7 mouse cellular contexts compared by ENCODE assay signal in genomic region chr9:108648611-108649560, GRCm38 (mm10). TPM values are rescaled to one million over a fixed set of nuclear protein-coding genes. Genes with fewer than 3 reads are reported as not detected.
DNase-seq lines count a peak whose midpoint lies in the region; ATAC-seq lines count a peak whose summit lies in the region.

Gene Arih2, minus strand, starts transcription at chr9:108649386.

- DNase-seq in adrenal gland, adult 2 months: peak; percentile 95
- peak; percentile 88 for DNase-seq in embryo, embryonic 11.5 days (ENCODE audit: low read depth, low spot score)
- DNase-seq in gastrocnemius, postnatal 4 days (ENCODE audit: low spot score in 2 of 2): peak; percentile 79 to 92
- peak; percentile 93 to 95 for DNase-seq in left cerebral cortex, postnatal 36 days (ENCODE audit: low spot score in 2 of 2)
- peak; percentile 99 for DNase-seq in midbrain, embryonic 11.5 days (ENCODE audit: low spot score, missing footprints)
- peak; percentile 92 for DNase-seq in skeletal muscle tissue, adult 2 months (ENCODE audit: low read depth, low spot score)

- H3K4me1 ChIP-seq in intestine, embryonic 16.5 days (ENCODE audit: control insufficient read depth, insufficient read depth, low read length): peaks cover 16% of the 10 kb centered on the region; the same call in 1 of the 2 replicates
- H3K4me1 ChIP-seq in midbrain, embryonic 11.5 days (ENCODE audit: control insufficient read depth, insufficient read depth, low read length): peaks cover 12% of the 10 kb centered on the region

- peak; percentile 99 for ATAC-seq in intestine, embryonic 16.5 days
- ATAC-seq in midbrain, embryonic 11.5 days (ENCODE audit: low FRiP score): peak; percentile 97

- intact Hi-C loops in left cerebral cortex, postnatal 36 days (cut with DNase I): loop anchor here (2.0 kb wide), 1 partner anchor 82 kb away; the partner anchor contains the start of gene Ndufaf3

- H3K36me3 ChIP-seq in intestine, embryonic 16.5 days (ENCODE audit: control insufficient read depth, insufficient read depth, low read length): no peaks in the 10 kb centered on the region
- H3K36me3 ChIP-seq in midbrain, embryonic 11.5 days (ENCODE audit: control insufficient read depth, insufficient read depth, low read length): no peaks in the 10 kb centered on the region

- peak within 1 kb of the TSS; percentile 97 for H3K4me3 ChIP-seq in intestine, embryonic 16.5 days (ENCODE audit: low read length)
- H3K4me3 ChIP-seq in midbrain, embryonic 11.5 days (ENCODE audit: low read depth, low read length): peak within 1 kb of the TSS; percentile 94

- H3K27ac ChIP-seq in intestine, embryonic 16.5 days (ENCODE audit: low read length): peak within 1 kb of the TSS; percentile 94
- H3K27ac ChIP-seq in midbrain, embryonic 11.5 days (ENCODE audit: low read depth, low read length): peak within 1 kb of the TSS; percentile 42; the same call in 1 of the 2 replicates

- no peaks in the 10 kb centered on the region for H3K9me3 ChIP-seq in intestine, embryonic 16.5 days (ENCODE audit: control insufficient read depth, low read length)
- H3K9me3 ChIP-seq in midbrain, embryonic 11.5 days (ENCODE audit: control insufficient read depth, low read length): no peaks in the 10 kb centered on the region

- H3K9ac ChIP-seq in intestine, embryonic 16.5 days (ENCODE audit: low read depth, low read length): peak within 1 kb of the TSS; percentile 93
- peak within 1 kb of the TSS; percentile 85 for H3K9ac ChIP-seq in midbrain, embryonic 11.5 days (ENCODE audit: low read length)

- peak within 1 kb of the TSS; percentile 69 for H3K4me2 ChIP-seq in intestine, embryonic 16.5 days (ENCODE audit: low read depth, low read length)
- H3K4me2 ChIP-seq in midbrain, embryonic 11.5 days: peak within 1 kb of the TSS; percentile 92

- no peaks in the 10 kb centered on the region for H3K27me3 ChIP-seq in intestine, embryonic 16.5 days (replicated peaks; ENCODE audit: control insufficient read depth, insufficient read depth, low read length)
- H3K27me3 ChIP-seq in midbrain, embryonic 11.5 days (ENCODE audit: control insufficient read depth, insufficient read depth, low read length): no peaks in the 10 kb centered on the region

- whole genome bisulfite sequencing in intestine, embryonic 16.5 days: under 1% methylated on average over 111 of the region's 112 CpGs
- WGBS in midbrain, embryonic 11.5 days: under 1% methylated on average over 96 of the region's 112 CpGs

RNA-seq across cellular contexts. Expression of gene Arih2, which starts in this region (rescaled TPM):
- total RNA-seq in adrenal gland, adult 2 months (2021): 10 to 100 TPM; 52.0 to 74.6 TPM
- polyA plus RNA-seq in adrenal gland, adult 2 months (2012; rRNA removed): 19.7 and 23.9 TPM in 2 replicates
- total RNA-seq in gastrocnemius, postnatal 4 days (2021): 10 to 100 TPM; 58.2 to 68.8 TPM
- polyA plus RNA-seq in intestine, embryonic 16.5 days (2015; fragmentation: Nextera tagmentation; extraction: Ambion mirVana): 41.2 and 42.9 TPM in 2 replicates
- total RNA-seq in left cerebral cortex, postnatal 36 days (2021): 10 to 100 TPM; 49.5 to 53.5 TPM
- polyA plus RNA-seq in midbrain, embryonic 11.5 days (2014; fragmentation: Nextera tagmentation; extraction: Ambion mirVana): 46.9 and 50.9 TPM in 2 replicates

Comparison
In these comparisons a context has a peak if more than half of its experiments do, and no peak if none do; other contexts are left out.
1. Peak in every context shown above with its lines: DNase-seq, ATAC-seq, H3K4me3 ChIP-seq and H3K27ac ChIP-seq.